Mouse (Mus musculus) heart, adult 9 months (tissue): ENCODE data around the gene Tmem101.

ENCODE experiments used
- DNase-seq, 2 experiments: peaks; one replicate each; pipeline ENCODE4 v3.0.0; 2022; ENCODE audit warnings: low spot score in 2 of 2

The Tmem101 gene

DNA sequence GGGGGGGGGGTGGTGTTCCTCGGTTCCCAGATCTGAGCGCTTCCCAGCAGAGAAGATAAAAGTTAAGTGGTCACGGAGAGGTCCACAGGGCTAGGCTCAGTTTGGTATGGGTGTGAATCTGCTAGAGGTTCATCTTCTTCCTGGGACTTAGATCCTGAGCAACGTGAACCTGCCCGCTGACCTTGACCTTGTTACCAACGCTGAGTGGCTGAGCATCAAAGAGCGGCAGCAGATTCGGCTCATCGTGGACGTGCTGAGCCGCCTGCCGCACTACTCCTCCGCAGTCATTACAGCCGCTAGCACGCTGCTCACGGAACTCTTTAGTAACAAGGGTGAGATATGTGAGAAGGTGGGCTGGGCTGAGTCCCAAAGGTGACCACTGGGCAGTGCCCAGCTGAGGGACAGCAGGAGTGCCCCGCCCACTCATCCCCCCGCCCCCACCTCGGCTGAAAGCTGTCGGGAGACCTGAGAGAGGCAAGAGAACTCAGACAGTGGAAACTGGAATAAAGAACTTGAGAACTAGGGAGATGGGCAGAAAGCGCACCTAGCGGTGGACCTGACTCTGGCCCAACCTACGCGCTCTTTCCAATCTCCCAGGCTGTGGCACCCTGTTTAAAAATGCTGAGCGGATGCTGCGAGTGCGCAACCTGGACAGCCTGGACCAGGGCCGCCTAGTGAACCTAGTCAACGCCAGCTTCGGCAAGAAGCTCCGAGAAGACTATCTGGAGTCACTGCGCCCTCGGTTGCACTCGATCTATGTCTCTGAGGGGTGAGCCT, 8.8 kb downstream of the Tmem101 start:
- DNase-seq, result no peak

DNA sequence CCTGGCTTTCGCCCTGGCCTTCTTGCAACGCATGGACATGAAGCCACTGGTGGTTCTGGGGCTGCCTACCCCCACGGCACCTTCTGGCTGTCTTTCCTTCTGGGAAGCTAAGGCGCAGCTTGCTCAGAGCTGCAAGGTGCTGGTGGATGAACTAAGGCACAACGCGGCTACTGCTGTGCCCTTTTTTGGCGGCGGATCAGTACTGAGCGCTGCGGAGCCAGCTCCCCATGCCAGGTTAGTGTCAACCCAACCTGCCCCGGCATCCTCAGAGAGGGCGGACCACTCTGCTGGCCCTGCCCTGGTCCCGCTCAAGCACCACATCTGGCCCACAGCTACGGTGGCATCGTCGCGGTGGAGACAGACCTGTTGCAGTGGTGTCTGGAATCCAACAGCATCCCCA, 9.7 kb downstream of the Tmem101 start:
- DNase-seq, result no peak

DNA sequence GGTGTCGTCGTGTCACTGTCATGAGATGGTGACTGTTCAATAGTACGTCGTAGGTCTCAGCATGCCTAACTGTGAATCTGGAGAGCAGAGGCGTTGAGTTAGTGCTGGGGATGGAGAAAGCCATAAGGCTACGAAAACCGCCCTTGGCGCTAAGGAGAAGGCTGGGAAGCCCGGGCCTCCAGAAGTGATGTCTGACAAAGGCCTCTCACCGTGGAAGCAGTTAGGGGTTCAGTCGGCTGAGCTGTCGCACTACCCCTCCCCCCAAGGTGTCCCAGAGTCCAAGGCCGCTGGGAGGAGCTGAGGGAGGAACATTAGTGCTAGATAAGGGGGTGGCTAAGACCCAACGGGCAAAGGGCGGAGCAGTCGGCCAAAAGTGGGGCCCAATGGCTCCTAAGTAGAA, 10.2 kb downstream of the Tmem101 start:
- DNase-seq, result no peak

DNA sequence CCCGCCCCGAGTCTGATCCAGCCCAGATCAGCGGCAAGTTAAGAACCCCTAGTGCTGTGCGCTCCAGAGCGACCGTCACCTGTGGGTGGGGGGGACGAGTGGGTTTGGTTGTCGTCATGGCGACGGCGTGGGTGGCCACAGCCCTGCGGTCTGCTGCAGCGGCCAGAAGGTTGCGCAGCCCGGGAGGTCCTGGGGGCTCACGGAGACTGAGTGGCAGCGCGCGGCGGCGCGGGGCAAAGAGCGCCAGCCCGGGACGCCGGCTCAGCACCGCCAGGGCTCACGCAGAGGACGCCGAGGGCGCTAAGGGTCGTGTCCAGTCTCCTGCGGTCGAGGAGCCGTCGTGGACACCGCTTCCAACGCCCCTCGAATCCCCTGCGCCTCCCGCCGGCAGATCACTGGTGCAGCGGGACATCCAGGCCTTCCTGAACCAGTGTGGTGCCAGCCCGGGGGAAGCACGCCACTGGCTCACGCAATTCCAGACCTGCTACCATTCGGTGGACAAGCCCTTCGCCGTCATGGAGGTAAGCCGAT, 10.7 kb downstream of the Tmem101 start, which contains the start of gene Nags:
Gene Nags, plus strand, starts transcription at position 43 of the 531 bp plus-strand sequence.
- no peak for DNase-seq

DNA sequence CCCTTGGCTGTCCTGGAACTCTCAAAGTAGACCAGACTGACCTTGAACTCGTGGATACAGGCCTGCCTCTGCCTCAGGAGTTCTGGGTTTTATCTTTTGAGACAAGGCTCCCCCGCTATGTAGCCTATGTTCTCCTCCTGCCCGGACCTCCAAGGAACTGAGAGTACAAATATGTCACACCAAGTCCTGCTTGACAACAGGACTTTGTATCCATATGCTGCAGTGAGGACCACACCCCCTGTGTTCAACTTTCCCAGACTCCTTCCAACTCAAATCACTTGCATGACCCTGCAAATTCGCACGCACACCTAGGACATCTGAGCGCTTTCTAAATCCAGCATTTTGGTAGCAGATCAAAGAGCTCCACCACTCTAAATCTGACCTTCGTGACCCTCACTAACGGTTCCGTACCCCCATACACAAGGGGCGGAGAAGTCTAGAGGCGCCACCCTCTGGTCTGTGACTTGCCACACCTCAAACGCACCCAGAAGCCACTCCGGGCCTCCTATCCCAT, 11.2 kb downstream of the Tmem101 start:
- no peak for DNase-seq

DNA sequence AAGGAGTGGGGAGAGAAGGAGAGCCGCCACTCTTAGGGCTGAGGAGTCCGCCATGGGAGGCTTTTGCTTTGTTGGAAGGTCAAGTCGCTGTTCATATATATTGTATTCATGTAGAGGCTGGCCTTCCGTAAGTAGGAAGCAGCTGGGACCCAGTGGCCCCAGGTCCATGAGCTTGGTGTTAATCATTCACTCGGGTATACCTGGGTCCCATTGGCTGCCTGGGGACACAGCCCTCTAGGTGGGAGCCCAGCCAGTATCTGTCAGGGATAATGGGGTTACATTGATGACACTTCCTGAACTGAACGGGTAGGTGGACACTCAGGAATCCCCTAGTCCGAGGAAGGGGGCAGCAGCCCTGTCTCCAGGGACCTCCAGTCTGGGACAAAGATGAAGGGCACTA, 13.8 kb downstream of the Tmem101 start:
- no peak for DNase-seq

DNA sequence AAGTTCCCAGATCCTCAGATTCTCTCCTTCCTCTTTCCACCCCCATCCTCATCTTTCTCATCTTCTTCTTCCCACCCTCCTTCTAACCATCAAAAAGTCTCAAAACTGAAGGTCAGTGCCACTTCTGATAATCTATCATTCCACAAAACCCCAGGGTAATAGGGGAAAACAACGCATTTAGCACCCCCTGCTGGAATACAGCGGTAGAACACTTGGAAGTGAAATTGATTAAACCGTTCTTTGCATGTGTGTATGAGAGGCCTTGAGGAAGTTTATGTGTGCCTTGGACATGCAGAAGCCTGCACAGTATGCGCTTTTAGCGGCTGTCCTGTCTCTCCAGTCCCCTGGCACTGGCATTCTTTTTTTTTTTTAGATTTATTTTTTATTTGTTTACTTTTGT, 15.7 kb downstream of the Tmem101 start:
- DNase-seq, result peak; percentile 25 to 42

DNA sequence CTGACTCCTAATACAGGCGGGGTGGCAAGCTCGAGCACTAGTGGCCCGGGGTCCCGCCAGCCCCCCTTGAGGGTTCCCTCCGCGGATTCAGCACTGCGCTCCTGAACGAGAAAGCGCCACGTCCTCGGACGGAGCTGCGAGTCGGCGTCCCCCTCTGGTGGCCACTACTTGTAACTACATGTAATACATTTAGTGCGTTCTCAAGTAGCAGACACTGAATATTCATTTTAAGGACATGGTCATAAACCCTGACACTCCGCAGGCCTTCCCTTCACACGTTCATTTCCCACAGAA, 17.8 kb downstream of the Tmem101 start:
- peak; percentile 21 to 57 for DNase-seq

DNA sequence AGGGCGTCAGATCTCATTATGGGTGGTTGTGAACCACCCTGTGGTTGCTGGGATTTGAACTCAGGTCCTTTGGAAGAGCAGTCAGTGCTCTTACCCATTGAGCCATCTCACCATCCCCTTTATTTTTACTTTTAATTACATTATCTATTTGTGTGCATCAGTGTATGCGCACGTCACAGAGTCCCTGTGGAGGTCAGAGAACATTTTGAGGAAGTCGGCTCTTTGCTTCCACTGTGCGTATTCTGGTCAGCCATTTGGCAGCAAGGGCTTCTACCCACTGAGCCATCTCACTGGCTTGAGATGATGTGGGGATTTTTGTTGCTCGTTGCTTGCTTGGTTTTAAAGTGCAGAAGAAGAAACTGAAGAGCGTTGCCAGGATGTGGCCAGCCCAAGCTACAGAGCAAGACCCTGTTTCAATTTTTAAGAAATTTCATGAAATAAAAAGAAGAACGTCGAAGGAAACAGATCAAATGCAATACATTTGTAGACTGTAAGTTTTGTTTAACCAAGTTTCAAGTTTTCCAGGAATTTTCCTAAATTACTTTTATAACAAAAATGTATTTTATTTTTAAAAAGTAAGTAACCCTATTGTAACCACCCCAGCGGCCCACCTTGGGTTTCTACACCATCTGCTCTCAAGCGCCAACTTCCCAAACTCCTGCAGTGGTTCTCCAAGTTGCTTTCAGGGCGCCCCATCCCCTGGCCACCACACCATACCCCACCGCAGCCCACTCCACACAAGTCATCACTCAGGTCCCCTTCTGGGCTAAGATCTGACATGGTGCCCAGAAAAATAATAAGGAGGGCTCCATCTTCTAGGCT, 18.4 kb downstream of the Tmem101 start:
- DNase-seq, result no peak

DNA sequence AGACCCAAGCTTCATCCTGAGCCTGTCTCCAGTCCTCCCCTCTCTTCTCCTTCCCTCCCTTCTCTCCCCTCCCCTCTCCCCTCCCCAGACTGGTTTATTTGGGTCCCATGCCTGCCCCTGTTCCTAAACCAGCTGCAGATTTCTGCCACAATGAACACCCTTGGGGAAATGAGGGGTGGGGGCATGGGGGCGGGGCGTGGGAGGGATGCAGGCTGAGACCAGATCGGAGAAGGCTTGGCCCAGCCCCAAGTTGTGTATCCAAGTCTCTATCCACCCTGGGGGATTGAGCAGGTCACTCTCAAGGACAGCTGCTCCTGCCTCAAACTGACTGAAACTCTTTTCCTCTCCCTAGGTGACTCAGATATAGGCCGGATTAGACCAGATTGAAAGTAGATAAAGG, 21.7 kb downstream of the Tmem101 start:
- no peak for DNase-seq

DNA sequence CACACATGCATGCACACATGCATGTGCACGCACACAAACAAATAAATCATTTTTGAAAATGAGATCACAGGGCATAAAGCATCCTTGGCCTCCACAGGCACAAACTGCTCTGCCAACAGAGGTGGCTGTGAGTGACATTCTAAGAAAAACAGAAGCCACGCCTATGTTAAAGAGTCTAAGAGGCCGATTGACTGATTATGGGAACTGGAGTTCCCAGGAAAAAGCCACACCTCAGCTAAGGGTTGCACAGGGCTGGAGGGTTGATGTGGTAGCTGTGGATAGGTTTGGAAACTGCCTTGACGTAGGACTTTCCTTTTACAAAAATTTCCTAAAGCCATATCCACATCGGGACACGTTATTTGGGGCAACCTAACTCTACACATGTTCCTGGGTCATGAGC, 38.8 kb downstream of the Tmem101 start:
- DNase-seq, result no peak

DNA sequence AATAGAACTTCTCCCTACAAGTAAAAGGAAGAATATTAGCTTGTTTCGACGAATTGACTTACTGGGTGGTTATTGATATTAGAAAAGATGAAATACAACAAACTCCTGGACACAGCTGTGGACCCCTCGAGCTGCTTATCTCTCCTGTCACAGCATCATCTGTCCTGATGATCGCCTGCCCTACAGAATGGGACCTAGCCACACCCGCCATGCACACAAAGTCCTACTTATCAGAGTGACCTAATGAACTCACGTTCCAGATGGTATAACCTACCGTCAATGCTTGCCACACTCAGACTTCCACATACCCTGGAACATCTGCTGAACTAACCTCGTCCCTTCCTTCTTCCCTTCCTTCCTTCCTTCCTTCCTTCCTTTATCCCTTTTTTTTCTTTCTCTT, 40.0 kb downstream of the Tmem101 start:
- no peak for DNase-seq

DNA sequence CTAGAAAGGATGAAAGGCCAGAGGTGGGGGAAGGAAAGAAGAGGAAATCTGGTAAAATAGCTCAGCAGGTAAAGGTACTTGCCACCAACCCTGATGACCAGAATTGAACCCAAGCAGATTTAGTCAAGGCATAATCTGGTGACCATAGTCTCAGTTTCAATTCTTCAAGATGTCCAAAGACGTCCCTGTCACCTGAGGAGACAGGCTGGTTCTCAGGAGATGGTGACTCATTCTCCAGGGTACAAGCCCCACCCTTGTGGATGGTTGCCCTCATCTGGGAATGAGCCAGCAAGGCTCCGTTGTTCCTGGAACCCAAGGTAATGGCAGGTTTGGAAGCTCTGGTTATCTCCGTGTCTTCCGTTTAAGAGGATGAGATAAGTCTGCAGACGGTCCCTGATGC, 44.6 kb downstream of the Tmem101 start:
- no peak for DNase-seq

DNA sequence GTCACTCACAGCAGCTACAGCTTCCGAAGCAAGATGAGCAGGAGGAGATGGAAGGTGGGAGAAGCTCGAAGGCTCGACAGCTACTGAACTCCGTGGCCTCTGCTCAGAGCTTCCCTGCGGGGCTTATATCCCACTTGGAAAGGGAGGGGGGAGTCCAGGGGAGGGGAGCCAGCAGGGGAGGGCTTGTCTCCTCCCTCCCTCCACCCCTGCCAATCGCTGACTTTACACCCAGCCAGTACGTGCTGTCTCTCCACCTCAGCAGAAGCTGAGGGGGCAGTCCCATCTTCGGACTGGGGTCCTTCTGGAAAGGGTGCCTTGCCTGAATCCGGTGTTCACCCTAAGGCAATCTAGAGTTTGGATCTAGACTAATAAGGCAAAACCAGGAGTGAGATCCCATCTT, 48.5 kb downstream of the Tmem101 start, which contains the start of gene Pyy:
Gene Pyy, minus strand, starts transcription at position 101 of the 400 bp plus-strand sequence.
- no peak for DNase-seq

DNA sequence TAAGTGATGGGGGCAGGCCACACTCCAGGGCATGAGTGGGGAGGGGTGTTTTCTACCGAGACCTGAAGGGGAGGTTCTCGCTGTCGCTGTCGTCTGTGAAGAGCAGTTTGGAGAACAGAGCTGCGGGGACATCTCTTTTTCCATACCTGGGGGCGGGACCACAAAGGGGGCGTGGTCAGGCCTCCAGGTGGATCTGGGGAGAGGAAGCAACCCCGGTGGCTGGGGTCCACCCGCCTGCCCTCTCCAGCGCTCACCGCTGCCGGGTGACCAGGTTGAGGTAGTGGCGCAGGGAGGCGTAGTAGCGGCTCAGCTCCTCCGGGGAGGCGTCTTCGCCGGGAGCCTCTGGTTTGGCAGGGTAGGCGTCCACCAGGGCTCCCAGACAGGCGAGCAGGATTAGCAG, 49.3 kb downstream of the Tmem101 start:
- DNase-seq, result no peak
